Mouse (Mus musculus) stomach, embryonic 14.5 days (tissue): ENCODE results near the gene Ctnnd1. TPM values are rescaled to one million over a fixed set of nuclear protein-coding genes. Genes with fewer than 3 reads are reported as not detected.
"Not testable (repeated sequence)": the region's sequence is repeated elsewhere in the genome, so short reads cannot be mapped to it uniquely, and the experiment has no call there.

Source experiments
- ATAC-seq: fragments of 200-750 bp; cut with Nextera tagmentation; 2 replicates; pipeline ENCODE4 v1.8.0; 2017; ENCODE audit warnings: low read depth, moderate TSS enrichment; ENCODE audit not compliant: insufficient number of reproducible peaks, insufficient read depth, low FRiP score
- H3K27ac ChIP-seq: fragments of 300-500 bp; sonication (generic); 2 replicates; pipeline ENCODE4 v1.5.1; 2014; ENCODE audit warnings: mild to moderate bottlenecking, low read length, moderate library complexity, mixed read lengths
- H3K27me3 ChIP-seq: fragments of 300-500 bp; sonication (generic); 2 replicates; pipeline ENCODE4 v1.6.1; 2014; ENCODE audit warnings: low read length, control low read depth, mixed read lengths; ENCODE audit not compliant: control insufficient read depth, insufficient read depth
- H3K36me3 ChIP-seq: fragments of 300-500 bp; sonication (generic); 2 replicates; pipeline ENCODE4 v1.6.1; 2014; ENCODE audit warnings: mild to moderate bottlenecking, control low read depth, low read length, moderate library complexity, mixed read lengths; ENCODE audit not compliant: control insufficient read depth, insufficient read depth
- H3K4me1 ChIP-seq: fragments of 300-500 bp; sonication (generic); 2 replicates; pipeline ENCODE4 v1.6.1; 2014; ENCODE audit warnings: low read length, control low read depth, mixed read lengths; ENCODE audit not compliant: control insufficient read depth, insufficient read depth
- H3K4me2 ChIP-seq: fragments of 300-500 bp; sonication (generic); replicated peaks from 2 replicates; pipeline ENCODE4 v1.6.1; 2014; ENCODE audit warnings: low read depth, low read length, control low read depth
- H3K4me3 ChIP-seq: fragments of 300-500 bp; sonication (generic); 2 replicates; pipeline ENCODE4 v1.5.1; 2014; ENCODE audit warnings: low read depth, low read length, control low read depth
- H3K9ac ChIP-seq: fragments of 300-500 bp; sonication (generic); replicated peaks from 2 replicates; pipeline ENCODE4 v1.6.1; 2014; ENCODE audit warnings: low read depth, mild to moderate bottlenecking, control low read depth, low read length, moderate library complexity, mixed read lengths
- H3K9me3 ChIP-seq: fragments of 300-500 bp; sonication (generic); 2 replicates; pipeline ENCODE4 v1.6.1; 2016; ENCODE audit warnings: low read depth, low read length, control low read depth; ENCODE audit not compliant: control insufficient read depth
- WGBS: fragments of 180-500 bp; shearing (Covaris S2); extraction: QIAGEN DNeasy Blood & Tissue Kit; methylation state at CpG from one replicate; pipeline ENCODE4 v1.1.7; 2014; 5-methylcytosine and 5-hydroxymethylcytosine counted together
- polyA plus RNA-seq: library from polyadenylated mRNA; unstranded; fragments of >200 nt; fragmentation: Nextera tagmentation; extraction: Ambion mirVana; gene quantifications from 2 replicates; pipeline ENCODE4 v1.2.1, GENCODE M21; 2014

The Ctnnd1 gene
- polyA plus RNA-seq, 1 experiment from 2014 or later: 63.5 TPM

GRCm38 (mm10) chr2:84677270-84677967 is 26.9 kb upstream of the Ctnnd1 start:
- Histone ChIP-seq H3K9me3 (no peaks in the 10 kb centered on the region), H3K27me3 (no peaks in the 10 kb centered on the region), H3K9ac (peak overlapping the region; percentile 39; the same call in 1 of the 2 replicates), H3K27ac (no peak overlapping the region), H3K4me3 (peak overlapping the region; percentile 98), H3K36me3 (peaks cover 12% of the 10 kb centered on the region; the same call in 1 of the 2 replicates), H3K4me2 (peak overlapping the region; percentile 50), H3K4me1 (peaks cover 13% of the 10 kb centered on the region; the same call in 1 of the 2 replicates)
- peak; percentile 37; the same call in 1 of the 2 replicates for ATAC-seq
- WGBS: 9% methylated on average over 22 of the region's 22 CpGs

- Histone ChIP-seq H3K4me2 (0 out of 2 replicates have a peak overlapping the region, but pooled peaks have one; percentile 83), H3K36me3 (peaks cover 19% of the 10 kb centered on the region; the same call in 1 of the 2 replicates)
- 63% methylated on average over 4 of the region's 5 CpGs for WGBS
- not testable (repeated sequence) for H3K9ac ChIP-seq, H3K4me1 ChIP-seq, H3K27me3 ChIP-seq, ATAC-seq, H3K4me3 ChIP-seq, H3K9me3 ChIP-seq, H3K27ac ChIP-seq
Observed at GRCm38 (mm10) chr2:84671535-84671934, 21.0 kb upstream of the Ctnnd1 start.

GRCm38 (mm10) chr2:84670569-84670933 is 20.0 kb upstream of the Ctnnd1 start, which contains the start of gene Selenoh:
Selenoh (minus strand) TSS chr2:84670770.
- Histone ChIP-seq H3K4me3 (peak within 1 kb of the TSS; percentile 63), H3K27ac (peak within 1 kb of the TSS; percentile 86), H3K4me1 (peaks cover 6% of the 10 kb centered on the region; the same call in 1 of the 2 replicates), H3K9me3 (no peaks in the 10 kb centered on the region), H3K9ac (peak within 1 kb of the TSS; percentile 73), H3K36me3 (peaks cover 19% of the 10 kb centered on the region; the same call in 1 of the 2 replicates), H3K4me2 (peak within 1 kb of the TSS; percentile 83), H3K27me3 (no peaks in the 10 kb centered on the region)
- peak; percentile 97 for ATAC-seq
- under 1% methylated on average over 20 of the region's 20 CpGs for WGBS

- peaks cover 19% of the 10 kb centered on the region; the same call in 1 of the 2 replicates for H3K36me3 ChIP-seq
- H3K4me3 ChIP-seq: peak overlapping the region; percentile 63
- ATAC-seq: peak; percentile 73
- 3% methylated on average over 39 of the region's 39 CpGs for WGBS
- H3K27me3 ChIP-seq: no peaks in the 10 kb centered on the region
- peaks cover 6% of the 10 kb centered on the region; the same call in 1 of the 2 replicates for H3K4me1 ChIP-seq
- peak overlapping the region; percentile 86 for H3K27ac ChIP-seq
- peak overlapping the region; percentile 73 for H3K9ac ChIP-seq
- H3K9me3 ChIP-seq: no peaks in the 10 kb centered on the region
- H3K4me2 ChIP-seq: peak overlapping the region; percentile 83
Observed at GRCm38 (mm10) chr2:84669828-84670568, 19.4 kb upstream of the Ctnnd1 start.

- no peak overlapping the region for H3K9ac ChIP-seq
- peaks cover 5% of the 10 kb centered on the region; the same call in 1 of the 2 replicates for H3K36me3 ChIP-seq
- peaks cover 6% of the 10 kb centered on the region; the same call in 1 of the 2 replicates for H3K4me1 ChIP-seq
- no peak overlapping the region for H3K4me3 ChIP-seq
- ATAC-seq: no peak
- no peaks in the 10 kb centered on the region for H3K27me3 ChIP-seq
- no peak overlapping the region for H3K27ac ChIP-seq
- no peak overlapping the region for H3K4me2 ChIP-seq
- no peaks in the 10 kb centered on the region for H3K9me3 ChIP-seq
- 52% methylated on average over 12 of the region's 12 CpGs for WGBS
Observed at GRCm38 (mm10) chr2:84666081-84666480, 15.5 kb upstream of the Ctnnd1 start.

- no peaks in the 10 kb centered on the region; the same call in 1 of the 2 replicates for H3K36me3 ChIP-seq
- H3K4me1 ChIP-seq: no peaks in the 10 kb centered on the region
- H3K27me3 ChIP-seq: no peaks in the 10 kb centered on the region
- H3K4me3 ChIP-seq: no peak overlapping the region
- H3K4me2 ChIP-seq: no peak overlapping the region
- no peak for ATAC-seq
- H3K9ac ChIP-seq: no peak overlapping the region
- 19% methylated on average over 2 of the region's 2 CpGs for WGBS
- H3K27ac ChIP-seq: no peak overlapping the region
- no peaks in the 10 kb centered on the region for H3K9me3 ChIP-seq
Observed at GRCm38 (mm10) chr2:84662866-84663265, 12.3 kb upstream of the Ctnnd1 start.

- Histone ChIP-seq H3K36me3 (no peaks in the 10 kb centered on the region), H3K9ac (no peak overlapping the region), H3K4me1 (no peaks in the 10 kb centered on the region), H3K9me3 (no peaks in the 10 kb centered on the region), H3K27me3 (no peaks in the 10 kb centered on the region), H3K4me3 (no peak overlapping the region), H3K4me2 (no peak overlapping the region), H3K27ac (no peak overlapping the region)
- ATAC-seq: no peak
- 64% methylated on average over 3 of the region's 3 CpGs for whole genome bisulfite sequencing
Observed at GRCm38 (mm10) chr2:84660253-84660652, 9.7 kb upstream of the Ctnnd1 start.

- no peak within 1 kb of the TSS for H3K4me2 ChIP-seq
- no peak within 1 kb of the TSS for H3K9ac ChIP-seq
- 93% methylated on average over 32 of the region's 32 CpGs for WGBS
- no peaks in the 10 kb centered on the region for H3K36me3 ChIP-seq
- H3K9me3 ChIP-seq: no peaks in the 10 kb centered on the region
- H3K4me3 ChIP-seq: no peak within 1 kb of the TSS
- no peaks in the 10 kb centered on the region for H3K4me1 ChIP-seq
- H3K27ac ChIP-seq: no peak within 1 kb of the TSS
- H3K27me3 ChIP-seq: no peaks in the 10 kb centered on the region
- ATAC-seq: no peak
Observed at GRCm38 (mm10) chr2:84658806-84659205, 8.2 kb upstream of the Ctnnd1 start, which contains the start of gene Btbd18. Btbd18 (plus strand) TSS chr2:84659079.
